Mouse (Mus musculus): ENCODE measurements around the gene Prr5.

Gene Prr5

GRCm38 (mm10) chr15:84668938-84669747, at the start of gene Prr5:
Prr5 (plus strand) TSS chr15:84669620.
- DNase-seq (ENCODE audit: low read depth, low spot score): no peak
- Histone ChIP-seq H3K36me3 (ENCODE audit: control insufficient read depth, insufficient read depth, low read length, poor library complexity, severe bottlenecking) (no peaks in the 10 kb centered on the region), H3K27me3 (ENCODE audit: control insufficient read depth, insufficient read depth, low read length, poor library complexity, severe bottlenecking) (no peaks in the 10 kb centered on the region; the same call in 1 of the 2 replicates)

GRCm38 (mm10) chr15:84620028-84620427, 49.4 kb upstream of the Prr5 start:
- DNase-seq (ENCODE audit: low read depth, low spot score): no peak
- Histone ChIP-seq H3K36me3 (ENCODE audit: control insufficient read depth, insufficient read depth, low read length, poor library complexity, severe bottlenecking) (no peaks in the 10 kb centered on the region), H3K27me3 (ENCODE audit: control insufficient read depth, insufficient read depth, low read length, poor library complexity, severe bottlenecking) (no peaks in the 10 kb centered on the region)

GRCm38 (mm10) chr15:84621722-84622428, 47.5 kb upstream of the Prr5 start:
- Histone ChIP-seq H3K27me3 (ENCODE audit: control insufficient read depth, insufficient read depth, low read length, poor library complexity, severe bottlenecking) (no peaks in the 10 kb centered on the region), H3K36me3 (ENCODE audit: control insufficient read depth, insufficient read depth, low read length, poor library complexity, severe bottlenecking) (no peaks in the 10 kb centered on the region)
- DNase-seq (ENCODE audit: low read depth, low spot score): no peak

GRCm38 (mm10) chr15:84624870-84625269, 44.5 kb upstream of the Prr5 start:
- Histone ChIP-seq H3K36me3 (ENCODE audit: control insufficient read depth, insufficient read depth, low read length, poor library complexity, severe bottlenecking) (no peaks in the 10 kb centered on the region), H3K27me3 (ENCODE audit: control insufficient read depth, insufficient read depth, low read length, poor library complexity, severe bottlenecking) (no peaks in the 10 kb centered on the region)
- no peak for DNase-seq (ENCODE audit: low read depth, low spot score)

GRCm38 (mm10) chr15:84625712-84626414, 43.6 kb upstream of the Prr5 start:
- DNase-seq (ENCODE audit: low read depth, low spot score): no peak
- no peaks in the 10 kb centered on the region for H3K27me3 ChIP-seq (ENCODE audit: control insufficient read depth, insufficient read depth, low read length, poor library complexity, severe bottlenecking)
- no peaks in the 10 kb centered on the region for H3K36me3 ChIP-seq (ENCODE audit: control insufficient read depth, insufficient read depth, low read length, poor library complexity, severe bottlenecking)

- H3K27me3 ChIP-seq (ENCODE audit: control insufficient read depth, insufficient read depth, low read length, poor library complexity, severe bottlenecking): no peaks in the 10 kb centered on the region
- no peak for DNase-seq (ENCODE audit: low read depth, low spot score)
- H3K36me3 ChIP-seq (ENCODE audit: control insufficient read depth, insufficient read depth, low read length, poor library complexity, severe bottlenecking): no peaks in the 10 kb centered on the region
Measured at GRCm38 (mm10) chr15:84627308-84627707, 42.1 kb upstream of the Prr5 start.

- no peaks in the 10 kb centered on the region for H3K36me3 ChIP-seq (ENCODE audit: control insufficient read depth, insufficient read depth, low read length, poor library complexity, severe bottlenecking)
- DNase-seq (ENCODE audit: low read depth, low spot score): peak; percentile 70
Measured at GRCm38 (mm10) chr15:84629680-84630079, 39.7 kb upstream of the Prr5 start.

GRCm38 (mm10) chr15:84631560-84631959, 37.9 kb upstream of the Prr5 start:
- peak; percentile 89 for DNase-seq (ENCODE audit: low read depth, low spot score)
- Histone ChIP-seq H3K27me3 (ENCODE audit: control insufficient read depth, insufficient read depth, low read length, poor library complexity, severe bottlenecking) (no peaks in the 10 kb centered on the region), H3K36me3 (ENCODE audit: control insufficient read depth, insufficient read depth, low read length, poor library complexity, severe bottlenecking) (no peaks in the 10 kb centered on the region)

More at GRCm38 (mm10) chr15:84629680-84630079, 39.7 kb upstream of the Prr5 start:
- no peaks in the 10 kb centered on the region for H3K27me3 ChIP-seq (ENCODE audit: control insufficient read depth, insufficient read depth, low read length, poor library complexity, severe bottlenecking)

- DNase-seq (ENCODE audit: low read depth, low spot score): no peak
- Histone ChIP-seq H3K27me3 (ENCODE audit: control insufficient read depth, insufficient read depth, low read length, poor library complexity, severe bottlenecking) (no peaks in the 10 kb centered on the region), H3K36me3 (ENCODE audit: control insufficient read depth, insufficient read depth, low read length, poor library complexity, severe bottlenecking) (no peaks in the 10 kb centered on the region)
Measured at GRCm38 (mm10) chr15:84634361-84634760, 35.1 kb upstream of the Prr5 start.

- H3K27me3 ChIP-seq (ENCODE audit: control insufficient read depth, insufficient read depth, low read length, poor library complexity, severe bottlenecking): no peaks in the 10 kb centered on the region
- no peaks in the 10 kb centered on the region for H3K36me3 ChIP-seq (ENCODE audit: control insufficient read depth, insufficient read depth, low read length, poor library complexity, severe bottlenecking)
- peak; percentile 21 for DNase-seq (ENCODE audit: low read depth, low spot score)
Measured at GRCm38 (mm10) chr15:84638405-84638804, 31.0 kb upstream of the Prr5 start.

GRCm38 (mm10) chr15:84639072-84639450, 30.4 kb upstream of the Prr5 start:
- H3K36me3 ChIP-seq (ENCODE audit: control insufficient read depth, insufficient read depth, low read length, poor library complexity, severe bottlenecking): no peaks in the 10 kb centered on the region
- no peaks in the 10 kb centered on the region for H3K27me3 ChIP-seq (ENCODE audit: control insufficient read depth, insufficient read depth, low read length, poor library complexity, severe bottlenecking)
- DNase-seq (ENCODE audit: low read depth, low spot score): no peak

GRCm38 (mm10) chr15:84639451-84640136, 29.8 kb upstream of the Prr5 start:
- no peak for DNase-seq (ENCODE audit: low read depth, low spot score)
- no peaks in the 10 kb centered on the region for H3K27me3 ChIP-seq (ENCODE audit: control insufficient read depth, insufficient read depth, low read length, poor library complexity, severe bottlenecking)
- H3K36me3 ChIP-seq (ENCODE audit: control insufficient read depth, insufficient read depth, low read length, poor library complexity, severe bottlenecking): no peaks in the 10 kb centered on the region

GRCm38 (mm10) chr15:84640722-84641121, 28.7 kb upstream of the Prr5 start:
- Histone ChIP-seq H3K27me3 (ENCODE audit: control insufficient read depth, insufficient read depth, low read length, poor library complexity, severe bottlenecking) (no peaks in the 10 kb centered on the region), H3K36me3 (ENCODE audit: control insufficient read depth, insufficient read depth, low read length, poor library complexity, severe bottlenecking) (no peaks in the 10 kb centered on the region)
- no peak for DNase-seq (ENCODE audit: low read depth, low spot score)

- Histone ChIP-seq H3K36me3 (ENCODE audit: control insufficient read depth, insufficient read depth, low read length, poor library complexity, severe bottlenecking) (no peaks in the 10 kb centered on the region), H3K27me3 (ENCODE audit: control insufficient read depth, insufficient read depth, low read length, poor library complexity, severe bottlenecking) (no peaks in the 10 kb centered on the region)
- DNase-seq (ENCODE audit: low read depth, low spot score): no peak
Measured at GRCm38 (mm10) chr15:84641127-84641526, 28.3 kb upstream of the Prr5 start.

Data from splenic B cell, adult 2 months (primary cell).